Mouse (Mus musculus) testis, adult 2 months (tissue): ENCODE results near the gene Ncor2.

Source experiments
- CTCF ChIP-seq: fragments of 200-500 bp; IDR thresholded peaks from 2 replicates; pipeline ENCODE4 v1.5.1; 2012; ENCODE audit warnings: low read depth, mild to moderate bottlenecking, inconsistent platforms, low read length, moderate library complexity; ENCODE audit not compliant: control insufficient read depth, insufficient read depth, insufficient replicate concordance
- POLR2A ChIP-seq: fragments of 200-500 bp; IDR thresholded peaks from 2 replicates; pipeline ENCODE4 v1.6.1; 2012; ENCODE audit warnings: low read depth, mild to moderate bottlenecking, inconsistent platforms, low read length, moderate library complexity; ENCODE audit not compliant: control insufficient read depth

DNA sequence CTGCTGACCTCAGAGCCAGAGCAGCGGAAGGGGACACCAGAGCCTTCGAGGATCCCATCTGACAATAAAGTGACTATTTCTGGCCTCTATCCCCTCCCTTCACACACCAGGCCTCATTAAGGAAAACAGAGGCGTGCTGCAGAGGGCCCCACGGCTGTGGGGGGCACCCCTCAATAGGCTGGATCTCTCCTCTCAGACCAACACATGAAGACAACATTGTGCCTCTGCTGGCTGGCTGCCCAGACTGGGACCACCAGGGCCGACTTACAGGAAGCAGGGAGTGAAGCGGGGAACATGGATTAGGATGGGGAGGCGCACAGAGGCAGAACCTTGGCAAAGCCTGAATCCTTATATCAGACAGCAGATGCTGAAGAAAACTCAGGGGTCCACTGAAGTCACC, 76.1 kb downstream of the Ncor2 start:
- TF ChIP-seq POLR2A, result no peak
- no peak for TF ChIP-seq CTCF
